ENCODE assay signal across 8 mouse cellular contexts in the genomic region with DNA sequence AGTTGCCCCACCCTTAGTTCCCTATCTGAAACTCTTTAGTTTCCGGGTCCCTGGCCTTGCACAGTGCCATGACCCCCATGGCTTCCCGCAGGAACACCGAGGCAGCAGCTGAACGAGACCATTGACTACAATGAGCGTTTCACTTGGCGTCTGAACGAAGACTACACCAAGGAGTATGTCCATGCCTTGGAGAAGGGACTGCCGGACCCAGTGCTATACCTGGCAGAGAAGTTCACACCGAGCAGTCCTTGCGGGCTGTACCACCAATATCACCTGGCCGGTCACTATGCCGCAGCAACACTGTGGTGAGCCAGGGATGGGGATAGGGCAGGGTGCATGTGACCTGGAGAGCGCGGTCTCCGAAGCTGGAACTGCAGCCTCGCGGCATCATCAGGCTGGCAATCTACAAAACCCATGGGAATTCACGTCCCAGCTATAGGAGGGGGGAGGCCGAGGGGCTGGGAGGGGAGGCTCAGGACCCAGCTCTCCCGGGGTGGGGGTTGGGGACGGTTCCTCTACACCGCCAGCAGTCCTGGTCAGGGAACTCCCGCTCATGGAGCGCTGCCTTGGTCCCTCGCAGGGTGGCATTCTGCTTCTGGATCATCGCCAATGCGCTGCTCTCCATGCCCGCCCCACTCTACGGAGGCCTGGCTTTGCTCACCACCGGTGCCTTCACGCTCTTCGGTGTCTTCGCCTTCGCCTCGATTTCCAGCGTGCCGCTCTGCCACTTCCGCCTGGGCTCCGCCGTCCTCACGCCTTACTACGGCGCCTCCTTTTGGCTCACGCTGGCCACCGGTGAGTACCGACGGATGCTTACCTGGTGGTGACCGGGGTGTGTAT. TPM values are rescaled to one million over a fixed set of nuclear protein-coding genes. Genes with fewer than 3 reads are reported as not detected.
DNase-seq lines count a peak whose midpoint lies in the region; ATAC-seq lines count a peak whose summit lies in the region.

No protein-coding gene starts in this region.

- H3K27ac ChIP-seq in heart, embryonic 16.5 days (ENCODE audit: low read length): no peak overlapping the region
- no peak overlapping the region for H3K27ac ChIP-seq in midbrain, embryonic 12.5 days (replicated peaks)

- no peaks in the 10 kb centered on the region for H3K36me3 ChIP-seq in heart, embryonic 16.5 days (ENCODE audit: control insufficient read depth, insufficient read depth)
- no peaks in the 10 kb centered on the region for H3K36me3 ChIP-seq in midbrain, embryonic 12.5 days

- H3K4me1 ChIP-seq in heart, embryonic 16.5 days (ENCODE audit: control insufficient read depth, insufficient read depth, low read length): peaks cover 25% of the 10 kb centered on the region
- H3K4me1 ChIP-seq in midbrain, embryonic 12.5 days: peaks cover 41% of the 10 kb centered on the region

- peak overlapping the region; percentile 50 for H3K4me3 ChIP-seq in heart, embryonic 16.5 days (ENCODE audit: low read length)
- H3K4me3 ChIP-seq in midbrain, embryonic 12.5 days: peak overlapping the region; percentile 45

- H3K27me3 ChIP-seq in heart, embryonic 16.5 days (ENCODE audit: control insufficient read depth, insufficient read depth, low read length): peaks cover 83% of the 10 kb centered on the region
- peaks cover 99% of the 10 kb centered on the region for H3K27me3 ChIP-seq in midbrain, embryonic 12.5 days

- DNase-seq in gastrocnemius, adult 18-20 months (ENCODE audit: low spot score): peak; percentile 12
- DNase-seq in gastrocnemius, postnatal 14 days: no peak
- DNase-seq in CD4-positive, CD25-positive, alpha-beta regulatory T cell, adult 2 months (ENCODE audit: low read depth, low spot score): peak; percentile 70
- DNase-seq in cerebellum, postnatal 25 days: peak; percentile 57 to 68
- peak; percentile 26 to 36 for DNase-seq in left cerebral cortex, postnatal 36 days (ENCODE audit: low spot score in 2 of 2)
- DNase-seq in thymus, postnatal 0 days (ENCODE audit: low spot score): peak; percentile 53

- no peak for ATAC-seq in heart, embryonic 16.5 days (replicated peaks; ENCODE audit: extremely low read depth, insufficient read depth, low FRiP score)
- ATAC-seq in midbrain, embryonic 12.5 days (ENCODE audit: low FRiP score, low read depth): peak; percentile 52

- intact Hi-C loops in gastrocnemius, postnatal 14 days (cut with DNase I; ENCODE audit: low total_unique reads): loop anchor here (5.0 kb wide), 1 partner anchor 109 kb away; no protein-coding TSS in a partner anchor
- intact Hi-C loops in left cerebral cortex, postnatal 36 days (cut with DNase I): loop anchor here (5.0 kb wide), 1 partner anchor 109 kb away; no protein-coding TSS in a partner anchor

- WGBS in heart, embryonic 16.5 days: 1% methylated on average over 48 of the region's 48 CpGs
- 2% methylated on average over 48 of the region's 48 CpGs for WGBS in midbrain, embryonic 12.5 days

- H3K9ac ChIP-seq in heart, embryonic 16.5 days (ENCODE audit: low read length): no peak overlapping the region; the same call in 1 of the 2 replicates
- H3K9ac ChIP-seq in midbrain, embryonic 12.5 days (replicated peaks): peak overlapping the region; percentile 20; the same call in 1 of the 2 replicates

- H3K9me3 ChIP-seq in heart, embryonic 16.5 days (replicated peaks; ENCODE audit: control insufficient read depth, low read length): no peaks in the 10 kb centered on the region
- H3K9me3 ChIP-seq in midbrain, embryonic 12.5 days: no peaks in the 10 kb centered on the region

- peak overlapping the region; percentile 70 for H3K4me2 ChIP-seq in heart, embryonic 16.5 days (ENCODE audit: low read depth, low read length)
- H3K4me2 ChIP-seq in midbrain, embryonic 12.5 days (replicated peaks): peak overlapping the region; percentile 59

RNA-seq across cellular contexts. Expression of a gene that starts 2.6 kb away (rescaled TPM):
- total RNA-seq in gastrocnemius, adult 18-20 months (2021): not detected
- not detected for total RNA-seq in gastrocnemius, postnatal 14 days (2021)
- not detected in 2 replicates for polyA plus RNA-seq in heart, embryonic 16.5 days (2015; fragmentation: Nextera tagmentation; extraction: Ambion mirVana)
- total RNA-seq in left cerebral cortex, postnatal 36 days (2021): not detected
- not detected in 2 replicates for polyA plus RNA-seq in midbrain, embryonic 12.5 days (2016; fragmentation: Nextera tagmentation; extraction: Ambion mirVana)
- 0.34 TPM in 1 of 2 replicates, not detected in the other for polyA plus RNA-seq in thymus, postnatal 0 days (2015; fragmentation: Nextera tagmentation; extraction: Ambion mirVana)

RNA-seq across cellular contexts. Expression of a gene that starts 3.1 kb away (rescaled TPM):
- under 1 TPM; 0.07 to 0.09 TPM for total RNA-seq in gastrocnemius, adult 18-20 months (2021)
- total RNA-seq in gastrocnemius, postnatal 14 days (2021): under 1 TPM; 0.13 to 0.18 TPM
- 0.05 and 0.11 TPM in 2 replicates for polyA plus RNA-seq in heart, embryonic 16.5 days (2015; fragmentation: Nextera tagmentation; extraction: Ambion mirVana)
- not detected for total RNA-seq in left cerebral cortex, postnatal 36 days (2021)
- not detected in 2 replicates for polyA plus RNA-seq in midbrain, embryonic 12.5 days (2016; fragmentation: Nextera tagmentation; extraction: Ambion mirVana)
- polyA plus RNA-seq in thymus, postnatal 0 days (2015; fragmentation: Nextera tagmentation; extraction: Ambion mirVana): 0.30 and 0.61 TPM in 2 replicates

RNA-seq across cellular contexts. Expression of a gene that starts 12.2 kb away (rescaled TPM):
- 1 to 10 TPM in 1 of 2 experiments, under 1 TPM in 1; 0.25 to 1.2 TPM for total RNA-seq in gastrocnemius, adult 18-20 months (2021)
- total RNA-seq in gastrocnemius, postnatal 14 days (2021): under 1 TPM; 0.42 to 0.53 TPM
- polyA plus RNA-seq in heart, embryonic 16.5 days (2015; fragmentation: Nextera tagmentation; extraction: Ambion mirVana): 0.54 and 0.97 TPM in 2 replicates
- total RNA-seq in left cerebral cortex, postnatal 36 days (2021): not detected
- polyA plus RNA-seq in midbrain, embryonic 12.5 days (2016; fragmentation: Nextera tagmentation; extraction: Ambion mirVana): 0.43 and 0.64 TPM in 2 replicates
- 2.1 and 2.3 TPM in 2 replicates for polyA plus RNA-seq in thymus, postnatal 0 days (2015; fragmentation: Nextera tagmentation; extraction: Ambion mirVana)

RNA-seq across cellular contexts. Expression of a gene that starts 14.2 kb away (rescaled TPM):
- total RNA-seq in gastrocnemius, adult 18-20 months (2021): under 1 TPM; 0.50 to 0.83 TPM
- under 1 TPM; 0.27 to 0.45 TPM for total RNA-seq in gastrocnemius, postnatal 14 days (2021)
- 0.05 and 0.12 TPM in 2 replicates for polyA plus RNA-seq in heart, embryonic 16.5 days (2015; fragmentation: Nextera tagmentation; extraction: Ambion mirVana)
- under 1 TPM in 1 of 2 experiments, not detected in 1; 0.05 TPM for total RNA-seq in left cerebral cortex, postnatal 36 days (2021)
- polyA plus RNA-seq in midbrain, embryonic 12.5 days (2016; fragmentation: Nextera tagmentation; extraction: Ambion mirVana): 0.12 and 0.18 TPM in 2 replicates
- 0.08 and 0.16 TPM in 2 replicates for polyA plus RNA-seq in thymus, postnatal 0 days (2015; fragmentation: Nextera tagmentation; extraction: Ambion mirVana)
